Mouse (Mus musculus): ENCODE measurements around the gene Gpatch8.

GRCm38 (mm10) chr11:102480897-102481296, 75.3 kb downstream of the Gpatch8 start:
- TF ChIP-seq CTCF (conservative IDR thresholded peaks at IDR 0.05; ENCODE audit: insufficient read depth, insufficient read length, low read depth, low read length) = peak; percentile 23; the same call in 1 of the 2 replicates
- no peak for TF ChIP-seq POLR2A (IDR thresholded peaks at IDR 0.05; ENCODE audit: low read depth, low read length)

All from kidney, adult 2 months (tissue).